Mouse (Mus musculus): ENCODE data around the gene Olfr731. TPM values are rescaled to one million over a fixed set of nuclear protein-coding genes. Genes with fewer than 3 reads are reported as not detected.

The Olfr731 gene
- not detected in 2 replicates for polyA plus RNA-seq (2015; fragmentation: Nextera tagmentation; extraction: Ambion mirVana)

- Histone ChIP-seq H3K27ac (ENCODE audit: low read length) (no peak within 1 kb of the TSS), H3K36me3 (ENCODE audit: control insufficient read depth, insufficient read depth, low read length) (no peaks in the 10 kb centered on the region), H3K4me1 (replicated peaks; ENCODE audit: control insufficient read depth, insufficient read depth, low read length) (no peaks in the 10 kb centered on the region), H3K27me3 (ENCODE audit: control insufficient read depth, insufficient read depth, low read depth, low read length) (no peaks in the 10 kb centered on the region), H3K4me3 (ENCODE audit: low read length) (no peak within 1 kb of the TSS), H3K4me2 (ENCODE audit: low read depth, low read length) (no peak within 1 kb of the TSS), H3K9ac (ENCODE audit: low read length) (no peak within 1 kb of the TSS), H3K9me3 (ENCODE audit: control insufficient read depth, low read length) (no peaks in the 10 kb centered on the region)
- no peak for ATAC-seq (ENCODE audit: low read depth)
- 73% methylated on average over 4 of the region's 4 CpGs for WGBS
Measured at GRCm38 (mm10) chr14:50241766-50242165, at the start of gene Olfr731. Gene Olfr731, minus strand, starts transcription at chr14:50241866.

- H3K4me1 ChIP-seq (replicated peaks; ENCODE audit: control insufficient read depth, insufficient read depth, low read length): no peaks in the 10 kb centered on the region
- no peak within 1 kb of the TSS for H3K27ac ChIP-seq (ENCODE audit: low read length)
- no peak within 1 kb of the TSS for H3K9ac ChIP-seq (ENCODE audit: low read length)
- 89% methylated on average over 1 of the region's 1 CpGs for WGBS
- no peaks in the 10 kb centered on the region for H3K9me3 ChIP-seq (ENCODE audit: control insufficient read depth, low read length)
- ATAC-seq (ENCODE audit: low read depth): no peak
- H3K27me3 ChIP-seq (ENCODE audit: control insufficient read depth, insufficient read depth, low read depth, low read length): no peaks in the 10 kb centered on the region
- H3K4me3 ChIP-seq (ENCODE audit: low read length): no peak within 1 kb of the TSS
- no peaks in the 10 kb centered on the region for H3K36me3 ChIP-seq (ENCODE audit: control insufficient read depth, insufficient read depth, low read length)
- H3K4me2 ChIP-seq (ENCODE audit: low read depth, low read length): no peak within 1 kb of the TSS
Measured at GRCm38 (mm10) chr14:50284106-50284505, 42.4 kb upstream of the Olfr731 start, which contains the start of gene Olfr732. Gene Olfr732, minus strand, starts transcription at chr14:50284206.

GRCm38 (mm10) chr14:50188098-50188497, 53.6 kb downstream of the Olfr731 start, which contains the start of gene Olfr730:
Gene Olfr730, minus strand, starts transcription at chr14:50188198.
- no peaks in the 10 kb centered on the region for H3K9me3 ChIP-seq (ENCODE audit: control insufficient read depth, low read length)
- H3K9ac ChIP-seq (ENCODE audit: low read length): no peak within 1 kb of the TSS
- H3K27ac ChIP-seq (ENCODE audit: low read length): no peak within 1 kb of the TSS
- ATAC-seq (ENCODE audit: low read depth): no peak
- no peaks in the 10 kb centered on the region for H3K27me3 ChIP-seq (ENCODE audit: control insufficient read depth, insufficient read depth, low read depth, low read length)
- H3K4me2 ChIP-seq (ENCODE audit: low read depth, low read length): no peak within 1 kb of the TSS
- no peak within 1 kb of the TSS for H3K4me3 ChIP-seq (ENCODE audit: low read length)
- H3K4me1 ChIP-seq (replicated peaks; ENCODE audit: control insufficient read depth, insufficient read depth, low read length): no peaks in the 10 kb centered on the region
- 39% methylated on average over 1 of the region's 1 CpGs for WGBS
- no peaks in the 10 kb centered on the region for H3K36me3 ChIP-seq (ENCODE audit: control insufficient read depth, insufficient read depth, low read length)

Other genes with a start within 250 kb of the Olfr731 start
- gene Olfr725, start 201.5 kb downstream of the Olfr731 start, polyA plus RNA-seq (2015; fragmentation: Nextera tagmentation; extraction: Ambion mirVana): not detected in 2 replicates
- gene Olfr726, start 150.9 kb downstream of the Olfr731 start, polyA plus RNA-seq (2015; fragmentation: Nextera tagmentation; extraction: Ambion mirVana): not detected in 2 replicates
- not detected in 2 replicates for gene Olfr727, start 118.7 kb downstream of the Olfr731 start, polyA plus RNA-seq (2015; fragmentation: Nextera tagmentation; extraction: Ambion mirVana)
- gene Olfr728, start 99.2 kb downstream of the Olfr731 start, polyA plus RNA-seq (2015; fragmentation: Nextera tagmentation; extraction: Ambion mirVana): not detected in 2 replicates
- not detected in 2 replicates for gene Olfr729, start 89.0 kb downstream of the Olfr731 start, polyA plus RNA-seq (2015; fragmentation: Nextera tagmentation; extraction: Ambion mirVana)
- not detected in 2 replicates for gene Olfr730, start 53.7 kb downstream of the Olfr731 start, polyA plus RNA-seq (2015; fragmentation: Nextera tagmentation; extraction: Ambion mirVana)
- gene Olfr732, start 42.3 kb upstream of the Olfr731 start, polyA plus RNA-seq (2015; fragmentation: Nextera tagmentation; extraction: Ambion mirVana): not detected in 2 replicates
- not detected in 2 replicates for gene Olfr733, start 59.7 kb upstream of the Olfr731 start, polyA plus RNA-seq (2015; fragmentation: Nextera tagmentation; extraction: Ambion mirVana)
- not detected in 2 replicates for gene Olfr734, start 84.9 kb upstream of the Olfr731 start, polyA plus RNA-seq (2015; fragmentation: Nextera tagmentation; extraction: Ambion mirVana)
- gene Olfr735, start 107.0 kb upstream of the Olfr731 start, polyA plus RNA-seq (2015; fragmentation: Nextera tagmentation; extraction: Ambion mirVana): not detected in 2 replicates
- not detected in 2 replicates for gene Tlr11, start 116.0 kb upstream of the Olfr731 start, polyA plus RNA-seq (2015; fragmentation: Nextera tagmentation; extraction: Ambion mirVana)
- not detected in 2 replicates for gene Olfr736, start 139.3 kb upstream of the Olfr731 start, polyA plus RNA-seq (2015; fragmentation: Nextera tagmentation; extraction: Ambion mirVana)
- gene Olfr738, start 165.7 kb upstream of the Olfr731 start, polyA plus RNA-seq (2015; fragmentation: Nextera tagmentation; extraction: Ambion mirVana): not detected in 2 replicates
- not detected in 2 replicates for gene Olfr739, start 176.8 kb upstream of the Olfr731 start, polyA plus RNA-seq (2015; fragmentation: Nextera tagmentation; extraction: Ambion mirVana)
- gene Olfr740, start 203.7 kb upstream of the Olfr731 start, polyA plus RNA-seq (2015; fragmentation: Nextera tagmentation; extraction: Ambion mirVana): not detected in 2 replicates
- gene Olfr741, start 230.9 kb upstream of the Olfr731 start, polyA plus RNA-seq (2015; fragmentation: Nextera tagmentation; extraction: Ambion mirVana): not detected in 2 replicates

Data from lung, embryonic 16.5 days (tissue).